Mouse (Mus musculus) embryonic facial prominence, embryonic 14.5 days (tissue): ENCODE results near the gene Ldha. TPM values are rescaled to one million over a fixed set of nuclear protein-coding genes. Genes with fewer than 3 reads are reported as not detected.
"Not testable (repeated sequence)": the region's sequence is repeated elsewhere in the genome, so short reads cannot be mapped to it uniquely, and the experiment has no call there.

Source experiments
- ATAC-seq: fragments of 200-750 bp; cut with Nextera tagmentation; 2 replicates; pipeline ENCODE4 v1.8.0; 2017; ENCODE audit warnings: low read depth, moderate number of reproducible peaks, moderate TSS enrichment
- DNase-seq: peaks from one replicate; pipeline ENCODE4 v3.0.0-alpha.2; 2015; ENCODE audit warnings: low spot score
- H3K27ac ChIP-seq: fragments of 300-500 bp; sonication (generic); replicated peaks from 2 replicates; pipeline ENCODE4 v1.5.1; 2014; ENCODE audit warnings: low read depth, mild to moderate bottlenecking, low read length, moderate library complexity
- H3K27me3 ChIP-seq: fragments of 300-500 bp; sonication (generic); replicated peaks from 2 replicates; pipeline ENCODE4 v1.6.1; 2014; ENCODE audit warnings: low read length; ENCODE audit not compliant: control insufficient read depth, insufficient read depth
- H3K36me3 ChIP-seq: fragments of 300-500 bp; sonication (generic); 2 replicates; pipeline ENCODE4 v1.6.1; 2014; ENCODE audit warnings: low read length, mixed read lengths; ENCODE audit not compliant: control insufficient read depth, insufficient read depth
- H3K4me1 ChIP-seq: fragments of 300-500 bp; sonication (generic); 2 replicates; pipeline ENCODE4 v1.6.1; 2014; ENCODE audit warnings: antibody characterized with exemption, low read length; ENCODE audit not compliant: control insufficient read depth, insufficient read depth
- H3K4me2 ChIP-seq: fragments of 300-500 bp; sonication (generic); 2 replicates; pipeline ENCODE4 v1.6.1; 2014; ENCODE audit warnings: low read depth, mild to moderate bottlenecking, low read length, moderate library complexity, mixed read lengths
- H3K4me3 ChIP-seq: fragments of 300-500 bp; sonication (generic); 2 replicates; pipeline ENCODE4 v1.5.1; 2014; ENCODE audit warnings: low read depth, mild to moderate bottlenecking, low read length
- H3K9ac ChIP-seq: fragments of 300-500 bp; sonication (generic); 2 replicates; pipeline ENCODE4 v1.6.1; 2014; ENCODE audit warnings: low read depth, mild to moderate bottlenecking, low read length, moderate library complexity, mixed read lengths
- H3K9me3 ChIP-seq: fragments of 300-500 bp; sonication (generic); 2 replicates; pipeline ENCODE4 v1.6.1; 2016; ENCODE audit warnings: low read length; ENCODE audit not compliant: control insufficient read depth
- WGBS: fragments of 180-500 bp; shearing (Covaris S2); extraction: QIAGEN DNeasy Blood & Tissue Kit; methylation state at CpG from one replicate; pipeline ENCODE4 v1.1.7; 2014; 5-methylcytosine and 5-hydroxymethylcytosine counted together
- polyA plus RNA-seq: library from polyadenylated mRNA; unstranded; fragments of >200 nt; fragmentation: Nextera tagmentation; extraction: Ambion mirVana; gene quantifications from 2 replicates; pipeline ENCODE4 v1.2.1, GENCODE M21; 2014

Gene Ldha
- 1,559 and 1,681 TPM in 2 replicates for polyA plus RNA-seq

DNA sequence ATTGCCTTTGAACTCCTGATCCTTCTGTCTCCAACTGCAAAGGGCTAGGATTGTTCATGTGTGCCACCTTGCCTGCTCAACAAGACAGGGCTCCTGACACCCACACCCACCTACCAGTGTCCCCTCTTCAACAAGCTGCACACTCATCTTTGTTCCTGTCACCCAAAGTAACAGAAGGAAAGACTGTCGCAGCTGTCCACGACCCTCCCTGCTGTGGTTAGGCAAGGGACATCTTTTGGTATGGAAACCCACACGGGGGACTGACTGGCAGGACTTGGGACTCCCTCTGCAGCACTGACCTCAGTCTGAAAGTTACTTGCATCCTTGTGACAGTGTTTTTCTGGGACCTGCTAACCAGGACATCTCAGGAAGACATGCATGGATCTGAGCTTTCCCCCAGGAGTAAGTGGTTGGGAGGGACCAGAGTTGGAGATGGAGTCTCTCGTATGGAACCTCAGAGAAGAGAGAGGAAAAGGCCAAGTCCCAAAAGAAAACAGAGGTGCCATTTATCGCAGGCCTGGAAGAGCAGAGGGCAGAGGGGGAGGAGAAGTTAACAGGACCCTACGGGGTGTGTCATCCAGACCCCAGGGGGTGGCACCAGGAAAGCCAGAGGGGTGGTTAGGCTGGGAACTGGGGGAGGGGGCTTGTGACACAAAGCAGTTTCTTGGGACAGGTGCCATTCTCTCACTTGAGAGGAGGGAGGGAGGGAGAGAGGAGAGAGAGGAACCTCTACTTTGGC lies at the start of gene Ldha:
TSS of gene Ldha (plus strand) at position 689 of the 739 bp plus-strand sequence.
- Histone ChIP-seq H3K4me1 (peaks cover 32% of the 10 kb centered on the region), H3K27ac (no peak within 1 kb of the TSS), H3K4me2 (no peak within 1 kb of the TSS), H3K9me3 (no peaks in the 10 kb centered on the region), H3K27me3 (no peaks in the 10 kb centered on the region), H3K9ac (no peak within 1 kb of the TSS), H3K4me3 (no peak within 1 kb of the TSS), H3K36me3 (no peaks in the 10 kb centered on the region)
- no peak for ATAC-seq
- DNase-seq, result no peak
- 28% methylated on average over 6 of the region's 6 CpGs for WGBS

- Histone ChIP-seq H3K27ac (no peak overlapping the region), H3K4me1 (peaks cover 13% of the 10 kb centered on the region), H3K9me3 (no peaks in the 10 kb centered on the region), H3K4me3 (no peak overlapping the region), H3K27me3 (no peaks in the 10 kb centered on the region), H3K9ac (no peak overlapping the region), H3K4me2 (no peak overlapping the region), H3K36me3 (peaks cover 24% of the 10 kb centered on the region)
- DNase-seq, result no peak
- no peak for ATAC-seq
- 81% methylated on average over 4 of the region's 4 CpGs for WGBS
Measured at GRCm38 (mm10) chr7:46793871-46794270, 47.4 kb upstream of the Ldha start.

- under 1% methylated on average over 29 of the region's 75 CpGs for WGBS
- H3K27ac ChIP-seq, result peak within 1 kb of the TSS; percentile 87
Measured at GRCm38 (mm10) chr7:46795287-46796205, 45.7 kb upstream of the Ldha start, which contains the start of the genes Hps5 and Gtf2h1. Gene Hps5 (minus strand): TSS chr7:46796064. Gene Gtf2h1 (plus strand): TSS chr7:46796103.

GRCm38 (mm10) chr7:46796206-46796679 lies 45.0 kb upstream of the Ldha start:
- Histone ChIP-seq H3K4me1 (peaks cover 13% of the 10 kb centered on the region), H3K27me3 (no peaks in the 10 kb centered on the region), H3K36me3 (peaks cover 23% of the 10 kb centered on the region), H3K27ac (peak overlapping the region; percentile 87), H3K4me3 (peak overlapping the region; percentile 98), H3K9me3 (no peaks in the 10 kb centered on the region), H3K9ac (peak overlapping the region; percentile 92), H3K4me2 (peak overlapping the region; percentile 90)
- WGBS, result 0% methylated on average over 11 of the region's 31 CpGs
- ATAC-seq (no peak), DNase-seq (peak; percentile 3)

More at GRCm38 (mm10) chr7:46795287-46796205, 45.7 kb upstream of the Ldha start, which contains the start of the genes Hps5 and Gtf2h1:
- no peaks in the 10 kb centered on the region for H3K27me3 ChIP-seq
- no peaks in the 10 kb centered on the region for H3K9me3 ChIP-seq
- peak within 1 kb of the TSS; percentile 90 for H3K4me2 ChIP-seq
- DNase-seq (peak; percentile 98), ATAC-seq (peak; percentile 98)
- peak within 1 kb of the TSS; percentile 98 for H3K4me3 ChIP-seq
- peak within 1 kb of the TSS; percentile 92 for H3K9ac ChIP-seq
- H3K36me3 ChIP-seq, result peaks cover 22% of the 10 kb centered on the region
- H3K4me1 ChIP-seq, result peaks cover 13% of the 10 kb centered on the region

DNA sequence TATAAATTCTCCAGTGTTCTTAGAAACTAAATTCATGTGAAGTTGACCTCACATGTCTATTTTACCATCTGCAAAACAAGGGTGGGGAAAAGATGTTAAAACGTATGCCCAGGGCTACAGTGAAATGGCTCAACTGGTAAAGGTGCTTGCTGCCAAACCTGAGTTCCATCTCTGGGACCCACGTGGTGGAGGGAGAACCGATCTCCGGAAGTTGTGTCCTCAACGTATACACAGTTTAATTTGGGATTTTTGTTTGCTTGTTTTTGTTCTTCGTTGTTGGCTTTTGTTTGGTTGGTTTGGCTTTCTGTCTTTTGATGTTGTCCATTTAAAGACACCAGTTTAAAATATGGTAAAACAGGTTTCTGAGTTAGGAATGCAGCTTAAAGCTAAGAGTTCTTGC lies 44.5 kb upstream of the Ldha start:
- peak overlapping the region; percentile 90 for H3K4me2 ChIP-seq
- H3K4me1 ChIP-seq, result peaks cover 13% of the 10 kb centered on the region
- no peak for ATAC-seq
- H3K27me3 ChIP-seq, result no peaks in the 10 kb centered on the region
- no peak overlapping the region for H3K27ac ChIP-seq
- WGBS, result 50% methylated on average over 6 of the region's 6 CpGs
- DNase-seq, result no peak
- H3K9ac ChIP-seq, result peak overlapping the region; percentile 92
- no peaks in the 10 kb centered on the region for H3K9me3 ChIP-seq
- H3K4me3 ChIP-seq, result peak overlapping the region; percentile 98
- peaks cover 27% of the 10 kb centered on the region for H3K36me3 ChIP-seq

DNA sequence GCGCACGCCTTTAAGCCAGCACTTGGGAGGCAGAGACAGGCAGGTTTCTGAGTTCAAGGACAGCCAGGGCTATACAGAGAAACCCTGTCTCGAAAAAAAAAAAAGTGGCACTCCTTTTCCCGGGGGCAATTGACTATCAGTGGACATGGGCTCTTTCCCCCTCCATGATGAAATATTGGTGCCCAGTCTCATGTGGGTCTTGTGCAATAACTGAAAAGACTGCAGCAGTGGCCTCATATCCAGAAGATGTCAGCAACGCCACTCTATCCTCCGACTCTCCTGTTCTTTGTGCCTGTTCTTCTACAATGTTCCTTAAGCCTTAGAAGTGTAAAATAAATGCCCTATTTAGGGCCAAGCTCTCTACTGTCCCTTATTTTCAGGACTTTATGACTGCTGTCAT lies 30.9 kb upstream of the Ldha start:
- no peak overlapping the region for H3K4me2 ChIP-seq

GRCm38 (mm10) chr7:46814012-46814411 lies 27.3 kb upstream of the Ldha start:
- no peak overlapping the region for H3K9ac ChIP-seq
- ATAC-seq (no peak), DNase-seq (no peak)
- H3K27me3 ChIP-seq, result no peaks in the 10 kb centered on the region
- H3K4me3 ChIP-seq, result no peak overlapping the region
- H3K9me3 ChIP-seq, result no peaks in the 10 kb centered on the region
- WGBS, result 90% methylated on average over 4 of the region's 4 CpGs
- no peak overlapping the region for H3K27ac ChIP-seq
- H3K4me1 ChIP-seq, result no peaks in the 10 kb centered on the region
- H3K36me3 ChIP-seq, result peaks cover 93% of the 10 kb centered on the region
- H3K4me2 ChIP-seq, result no peak overlapping the region

More for the DNA sequence above, 30.9 kb upstream of the Ldha start:
- no peaks in the 10 kb centered on the region for H3K4me1 ChIP-seq
- no peaks in the 10 kb centered on the region for H3K27me3 ChIP-seq
- DNase-seq (no peak), ATAC-seq (no peak)
- H3K4me3 ChIP-seq, result no peak overlapping the region
- H3K36me3 ChIP-seq, result peaks cover 92% of the 10 kb centered on the region
- H3K9me3 ChIP-seq, result no peaks in the 10 kb centered on the region
- H3K27ac ChIP-seq, result no peak overlapping the region
- H3K9ac ChIP-seq, result no peak overlapping the region
- WGBS, result 97% methylated on average over 6 of the region's 6 CpGs

- DNase-seq, H3K4me3 ChIP-seq, H3K9ac ChIP-seq, H3K4me2 ChIP-seq, H3K4me1 ChIP-seq, H3K27me3 ChIP-seq, ATAC-seq, H3K9me3 ChIP-seq, H3K27ac ChIP-seq: not testable (repeated sequence)
- WGBS, result 92% methylated on average over 15 of the region's 15 CpGs
- peaks cover 74% of the 10 kb centered on the region for H3K36me3 ChIP-seq
Measured at GRCm38 (mm10) chr7:46820876-46821632, 20.2 kb upstream of the Ldha start.
